Mouse (Mus musculus) cerebellum, adult 11 months (tissue): ENCODE data around the gene Slc35e4.
A peak's percentile ranks its signal among the peaks of the same experiment; 100 is the strongest.
"Not testable (repeated sequence)": the region's sequence is repeated elsewhere in the genome, so short reads cannot be mapped to it uniquely, and the experiment has no call there.

Source experiments
- DNase-seq: peaks from one replicate; pipeline ENCODE4 v3.0.0; 2022

Gene Slc35e4

GRCm38 (mm10) chr11:3913316-3914108, 952 bp downstream of the Slc35e4 start:
- DNase-seq, result peak; percentile 91

GRCm38 (mm10) chr11:3912875-3913271, 1.6 kb downstream of the Slc35e4 start:
- peak; percentile 54 for DNase-seq

GRCm38 (mm10) chr11:3912100-3912874, 2.2 kb downstream of the Slc35e4 start:
- no peak for DNase-seq

DNA sequence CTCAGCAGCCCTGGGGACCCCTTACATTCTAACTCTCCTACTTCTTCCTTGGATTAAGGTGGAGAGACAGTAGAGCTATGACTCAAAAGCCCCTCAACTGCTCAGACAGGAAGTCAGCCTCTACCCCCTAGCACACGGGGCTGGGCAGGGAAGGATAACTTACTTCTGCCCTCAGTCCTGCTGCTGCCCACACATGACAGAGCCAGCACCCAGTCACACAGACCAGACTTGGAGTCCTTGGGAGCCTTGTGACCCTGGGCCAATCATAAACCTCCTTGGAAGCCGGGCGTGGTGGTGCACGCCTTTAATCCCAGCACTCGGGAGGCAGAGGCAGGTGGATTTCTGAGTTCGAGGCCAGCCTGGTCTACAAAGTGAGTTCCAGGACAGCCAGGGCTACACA, 3.0 kb downstream of the Slc35e4 start:
- not testable (repeated sequence) for DNase-seq

- DNase-seq, result no peak
Measured at GRCm38 (mm10) chr11:3910513-3911310, 3.8 kb downstream of the Slc35e4 start.

DNA sequence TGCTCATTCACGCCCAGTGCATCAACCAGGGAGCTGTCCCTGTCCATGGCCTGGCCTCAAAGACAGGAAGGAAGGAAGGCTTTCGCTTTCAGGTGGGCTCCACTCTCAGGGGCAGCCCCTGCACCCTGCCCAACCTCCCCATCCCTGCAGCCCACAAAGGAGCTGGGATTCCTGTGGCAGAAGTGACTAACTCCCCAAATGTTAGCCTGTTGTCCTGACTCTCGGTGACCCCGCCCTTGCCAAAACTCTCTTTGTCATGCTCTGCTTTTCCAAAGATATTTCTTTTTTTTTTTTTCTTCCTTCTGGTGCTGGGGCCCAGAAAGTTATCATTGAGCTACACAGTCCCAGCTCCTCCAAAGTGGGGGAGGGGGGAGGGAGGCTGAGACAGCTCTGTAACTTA, 5.2 kb downstream of the Slc35e4 start:
- no peak for DNase-seq

DNA sequence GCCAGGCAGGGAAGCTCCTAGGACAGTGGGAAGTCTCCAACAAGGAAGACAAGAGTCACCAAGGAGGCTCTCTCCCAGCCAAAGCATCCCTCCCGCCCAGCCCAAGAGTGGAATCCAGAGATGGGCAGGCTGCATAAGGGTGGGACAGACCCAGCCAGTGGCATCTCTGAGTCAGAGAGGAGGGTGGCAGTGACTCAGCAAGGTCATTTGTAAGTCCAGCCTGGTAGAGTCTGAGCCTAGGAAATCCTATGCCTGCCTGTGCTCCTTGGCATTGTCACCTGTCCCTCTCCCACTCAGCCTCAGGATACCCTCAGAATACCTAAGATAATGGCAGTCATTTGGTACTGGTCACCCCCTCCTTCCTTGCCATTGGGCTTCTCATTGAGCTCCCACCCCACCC, 9.0 kb downstream of the Slc35e4 start:
- DNase-seq, result no peak

- DNase-seq, result no peak
Measured at GRCm38 (mm10) chr11:3904673-3905072, 9.8 kb downstream of the Slc35e4 start.

GRCm38 (mm10) chr11:3903046-3903445, 11.4 kb downstream of the Slc35e4 start:
- DNase-seq, result no peak

- DNase-seq, result no peak
Measured at GRCm38 (mm10) chr11:3902516-3902915, 11.9 kb downstream of the Slc35e4 start.

- no peak for DNase-seq
Measured at GRCm38 (mm10) chr11:3900296-3900695, 14.2 kb downstream of the Slc35e4 start.

DNA sequence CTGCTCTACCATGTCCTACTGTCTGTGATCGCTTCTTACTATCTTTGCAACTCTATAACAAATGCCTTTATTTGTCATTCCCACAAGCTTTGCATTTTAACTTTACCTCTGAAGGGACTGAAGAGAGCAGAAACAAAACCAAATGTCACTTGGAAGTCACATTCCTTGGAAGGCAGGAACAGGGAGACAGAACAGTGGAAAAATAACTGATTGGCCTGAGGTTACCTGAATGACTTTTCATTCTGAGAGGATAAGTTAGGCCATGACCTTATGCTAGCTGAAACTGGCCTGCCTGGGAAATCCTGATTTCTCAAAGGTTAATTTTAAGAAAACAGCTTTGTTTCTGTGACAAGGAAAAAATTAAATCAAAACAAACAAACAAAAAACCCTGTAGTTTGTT, 18.5 kb downstream of the Slc35e4 start:
- DNase-seq, result no peak

GRCm38 (mm10) chr11:3895458-3895857, 19.0 kb downstream of the Slc35e4 start:
- no peak for DNase-seq

DNA sequence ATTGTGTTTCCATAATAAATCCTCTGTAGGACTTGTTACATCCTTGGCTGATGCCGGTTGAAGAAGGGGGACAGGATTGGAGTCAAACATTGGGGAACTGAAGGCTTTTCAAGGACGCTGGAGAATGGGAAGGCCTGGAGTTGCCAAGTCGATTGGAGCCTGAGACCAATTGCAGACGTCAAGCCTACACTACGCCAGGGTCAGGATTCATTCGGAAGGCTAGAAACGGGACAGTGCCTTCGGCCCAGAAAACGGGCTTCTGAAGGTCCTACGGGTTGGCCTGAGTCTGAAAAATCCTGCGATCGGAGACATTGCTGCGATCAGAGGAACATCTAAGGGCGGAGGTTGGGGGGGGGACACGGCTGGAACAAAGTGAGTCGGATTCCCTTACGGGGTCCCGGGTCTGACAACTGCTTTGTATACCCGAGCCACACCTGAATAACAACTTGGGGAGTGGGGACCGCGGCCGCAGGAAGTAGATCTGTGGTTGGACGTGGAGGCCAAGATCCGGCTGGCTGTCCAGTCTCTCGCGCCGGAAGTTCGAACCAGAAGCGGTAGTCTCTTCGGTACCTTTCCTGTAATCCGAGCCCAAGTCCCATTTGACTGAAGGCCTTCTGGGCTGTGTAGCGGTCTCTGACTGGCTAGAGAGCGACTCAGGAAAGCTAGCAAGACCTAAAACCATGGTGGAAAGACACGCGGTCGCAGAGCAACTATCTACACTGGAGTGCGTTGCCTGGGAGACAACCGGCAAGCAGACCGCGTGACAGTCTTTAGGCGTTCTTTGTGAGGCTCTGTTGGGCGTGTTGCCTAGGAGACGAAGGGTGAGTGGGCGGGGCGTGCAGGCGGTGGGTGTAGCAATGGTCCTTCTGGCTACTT, 19.8 kb downstream of the Slc35e4 start, which contains the start of the genes 4921536K21Rik and Dusp18:
TSS of gene 4921536K21Rik (minus strand) at position 693 of the 876 bp plus-strand sequence.
TSS of gene Dusp18 (plus strand) at position 835 of the 876 bp plus-strand sequence.
- peak; percentile 53 for DNase-seq

DNA sequence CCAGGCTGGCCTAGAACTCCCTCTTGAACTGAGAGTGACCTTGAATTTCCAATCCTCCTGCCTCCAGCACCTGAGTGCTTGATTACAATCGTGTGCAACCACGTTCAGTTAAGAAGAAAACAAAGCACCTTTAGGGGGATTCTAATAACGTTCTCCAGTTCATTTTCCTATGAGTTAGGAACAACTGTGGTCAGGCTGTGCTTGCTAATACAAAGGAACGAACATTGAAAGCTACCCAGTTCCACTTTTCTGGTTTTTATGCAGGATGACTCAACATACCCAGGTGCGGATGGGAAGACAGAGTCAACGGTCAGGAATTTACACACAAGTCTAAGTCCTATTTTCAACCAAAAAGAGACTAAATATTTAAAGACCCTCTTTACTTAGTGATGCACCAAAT, 20.5 kb downstream of the Slc35e4 start:
- no peak for DNase-seq

DNA sequence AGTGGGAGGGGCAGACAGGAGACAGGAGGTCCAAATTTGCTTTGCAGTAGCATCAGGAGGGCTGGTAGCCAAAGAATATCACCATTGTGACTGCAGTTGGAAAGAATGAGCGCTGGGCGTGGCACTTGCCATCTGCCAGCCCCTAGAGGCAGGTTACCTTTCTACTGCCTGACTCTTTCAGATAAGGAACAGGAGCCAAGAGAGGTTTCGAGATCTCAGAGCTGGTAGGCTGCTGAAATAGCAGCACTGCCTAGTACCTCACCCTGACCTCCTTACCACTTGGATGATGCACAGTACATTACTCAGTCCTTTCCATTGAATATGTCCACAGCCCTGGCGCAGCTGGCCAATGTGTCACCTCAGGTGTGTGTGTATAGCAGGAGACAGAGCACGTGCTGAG, 27.1 kb downstream of the Slc35e4 start:
- no peak for DNase-seq

DNA sequence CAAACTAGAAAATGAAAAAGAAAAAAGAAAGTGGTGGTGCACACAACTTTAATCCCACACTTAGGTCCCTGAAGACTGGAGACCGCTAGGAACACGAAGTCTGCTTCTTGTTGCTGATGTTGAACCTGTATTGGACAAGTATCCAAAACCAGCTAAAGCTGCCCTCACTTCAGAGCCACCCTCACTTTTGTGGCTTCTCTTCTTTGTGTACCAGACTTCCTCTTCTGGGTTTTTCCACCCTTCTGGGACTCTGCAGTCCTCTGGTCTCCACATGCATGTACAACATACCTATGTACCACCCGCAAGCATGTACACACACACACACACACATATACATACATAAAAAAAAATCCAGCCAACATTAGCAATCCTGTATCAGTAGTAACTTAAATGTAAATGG, 30.8 kb downstream of the Slc35e4 start:
- no peak for DNase-seq

DNA sequence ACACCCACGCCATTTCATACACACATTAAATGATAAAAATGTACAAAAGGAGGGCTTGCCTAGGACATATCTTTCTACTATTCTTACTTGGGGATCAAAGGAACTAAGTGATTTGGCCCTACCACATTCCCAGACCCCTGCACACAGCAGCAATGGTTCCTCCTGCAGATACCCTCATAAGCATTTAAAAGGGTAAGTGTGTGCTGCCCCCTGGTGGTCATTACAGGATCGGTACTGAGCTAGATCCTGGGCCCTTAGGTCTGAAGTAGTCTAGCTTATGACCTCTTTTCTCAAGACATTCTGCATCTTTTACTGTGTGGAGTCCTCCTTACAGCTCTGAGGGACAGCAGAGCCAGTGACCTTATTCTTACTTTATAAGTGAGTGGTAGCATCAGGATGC, 34.6 kb downstream of the Slc35e4 start:
- peak; percentile 77 for DNase-seq

DNA sequence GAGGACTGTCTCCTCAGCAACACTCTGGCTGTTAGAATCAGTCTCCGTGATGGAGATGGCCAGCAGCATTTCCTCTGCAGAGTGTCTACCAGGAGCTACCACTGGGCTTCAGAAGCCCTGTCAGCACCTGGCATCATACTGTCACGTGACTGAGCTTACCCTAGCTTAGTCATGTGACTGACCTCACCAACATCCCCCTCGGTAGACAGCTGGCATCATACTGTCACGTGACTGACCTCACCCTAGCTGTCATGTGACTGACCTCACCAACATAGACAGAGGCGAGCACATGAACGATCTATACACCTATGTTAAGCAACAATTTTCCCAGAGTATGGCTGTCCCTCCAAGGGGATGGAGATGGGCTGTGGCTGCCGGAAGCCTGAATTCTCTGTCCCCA, 35.8 kb downstream of the Slc35e4 start:
- DNase-seq, result no peak

GRCm38 (mm10) chr11:3876419-3876818, 38.0 kb downstream of the Slc35e4 start:
- DNase-seq, result no peak

DNA sequence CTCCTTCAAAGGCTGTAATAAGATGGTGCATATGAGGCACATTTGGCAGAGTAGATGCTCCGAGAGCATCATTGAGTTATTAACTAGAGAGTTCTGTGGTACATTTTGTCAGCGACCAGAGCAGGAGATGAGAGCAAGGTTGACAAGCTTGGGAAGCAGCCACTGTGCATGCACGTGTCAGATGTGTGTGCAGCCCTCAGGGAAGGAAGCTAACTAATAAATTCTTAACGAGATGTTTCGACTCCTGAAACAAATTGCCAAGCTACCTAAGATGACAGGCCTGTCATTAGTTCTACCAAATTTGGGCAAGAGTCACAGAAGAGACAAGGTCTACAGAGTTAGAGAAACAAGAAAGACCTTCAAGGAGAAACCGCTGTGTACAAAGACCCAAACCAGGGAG, 50.1 kb downstream of the Slc35e4 start:
- no peak for DNase-seq

DNA sequence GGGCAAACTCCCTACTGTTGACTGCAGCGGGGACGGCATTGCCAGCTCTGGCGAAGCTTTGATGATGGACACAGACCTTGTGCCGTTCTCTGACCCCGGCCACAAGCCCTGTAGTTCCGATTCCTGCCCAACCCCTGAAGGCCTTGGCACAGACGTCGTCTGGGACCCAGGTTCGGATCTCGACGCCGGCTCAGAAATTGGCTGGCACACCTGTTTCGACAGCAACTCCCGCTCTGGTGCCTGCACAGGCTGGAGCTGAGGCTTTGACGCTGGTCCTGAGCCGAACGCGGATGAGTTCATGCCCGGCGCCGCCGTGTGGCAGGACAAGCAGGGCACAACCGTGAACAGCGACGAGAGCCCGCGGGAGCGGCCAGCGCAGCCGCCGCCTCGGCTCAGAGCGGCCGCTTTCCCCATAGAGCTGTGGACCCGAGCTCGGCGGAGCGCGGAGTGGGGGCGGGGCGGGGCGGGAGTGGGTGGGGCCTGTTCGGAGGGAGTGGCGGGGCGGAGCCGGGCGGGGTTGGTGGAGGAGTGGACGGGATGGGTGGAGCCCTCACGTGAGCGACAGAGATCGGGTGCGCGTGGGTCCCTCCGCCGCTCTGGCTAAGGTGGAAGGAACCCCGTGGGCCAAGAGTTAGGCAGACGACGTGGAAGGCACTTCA, 50.9 kb downstream of the Slc35e4 start, which contains the start of gene Osbp2:
TSS of gene Osbp2 (minus strand) at position 450 of the 659 bp plus-strand sequence.
- DNase-seq, result peak; percentile 89
